In genomic region chr4:97809582-97810295, GRCm38 (mm10) we compare ENCODE assay signal across 22 mouse cellular contexts. TPM values are rescaled to one million over a fixed set of nuclear protein-coding genes. Genes with fewer than 3 reads are reported as not detected.
DNase-seq lines count a peak whose midpoint lies in the region; ATAC-seq and TF ChIP-seq lines count a peak whose summit lies in the region.
"Had no signal": no experiment of that assay in that cellular context is flagged by ENCODE, and none has a peak within 500 bp of the region (broad histone marks: within the 10 kb centered on the region; RNA-seq: fewer than 3 reads in every experiment).

No protein-coding gene starts in this region.

- WGBS in heart, embryonic 15.5 days = 74% methylated on average over 4 of the region's 4 CpGs
- 56% methylated on average over 4 of the region's 4 CpGs for WGBS in liver, embryonic 16.5 days (ENCODE audit: insufficient replicate concordance)
- WGBS in liver, embryonic 12.5 days (ENCODE audit: insufficient replicate concordance) = 63% methylated on average over 4 of the region's 4 CpGs
- 86% methylated on average over 4 of the region's 4 CpGs for WGBS in olfactory bulb, adult 2 months
- 75% methylated on average over 4 of the region's 4 CpGs for WGBS in forebrain, embryonic 16.5 days

- TF ChIP-seq CTCF in MEL (IDR thresholded peaks at IDR 0.05 in 2 of 3, conservative IDR thresholded peaks at IDR 0.05 in 1 of 3; ENCODE audit: control insufficient read depth in 1 of 3, insufficient read depth in 1 of 3, low read depth in 2 of 3, low read length in 3 of 3, poor library complexity in 1 of 3, severe bottlenecking in 1 of 3) = no peak
- TF ChIP-seq CTCF in olfactory bulb, adult 2 months (IDR thresholded peaks at IDR 0.05; ENCODE audit: insufficient read depth, low read depth, low read length) = no peak

- H3K4me2 ChIP-seq in heart, embryonic 15.5 days = no peak overlapping the region
- no peak overlapping the region for H3K4me2 ChIP-seq in liver, embryonic 16.5 days (ENCODE audit: low read depth, low read length)
- no peak overlapping the region for H3K4me2 ChIP-seq in liver, embryonic 12.5 days
- H3K4me2 ChIP-seq in forebrain, embryonic 16.5 days (ENCODE audit: low read length) = no peak overlapping the region
- H3K4me2 ChIP-seq: hindbrain, embryonic 13.5 days; limb, embryonic 12.5 days; midbrain, embryonic 15.5 days; neural tube, embryonic 15.5 days had no signal

- peaks cover 46% of the 10 kb centered on the region for H3K4me1 ChIP-seq in heart, embryonic 15.5 days (replicated peaks)
- H3K4me1 ChIP-seq in liver, embryonic 16.5 days (ENCODE audit: control insufficient read depth, low read depth, low read length) = peaks cover 5% of the 10 kb centered on the region
- 0 out of 2 replicates have a peak, but pooled peaks cover 7% of the 10 kb centered on the region for H3K4me1 ChIP-seq in liver, embryonic 12.5 days
- peaks cover 40 to 55% of the 10 kb centered on the region in 2 experiments for H3K4me1 ChIP-seq in MEL (ENCODE audit: control insufficient read depth in 1 of 2, insufficient read depth in 2 of 2, low read length in 2 of 2)
- no peaks in the 10 kb centered on the region for H3K4me1 ChIP-seq in olfactory bulb, adult 2 months (ENCODE audit: control insufficient read depth, insufficient read depth, low read length)
- peaks cover 23% of the 10 kb centered on the region for H3K4me1 ChIP-seq in forebrain, embryonic 16.5 days (replicated peaks; ENCODE audit: control insufficient read depth, insufficient read depth, low read length)
- H3K4me1 ChIP-seq: megakaryocyte, embryonic 14.5 days had no signal

- H3K36me3 ChIP-seq in heart, embryonic 15.5 days = no peaks in the 10 kb centered on the region
- no peaks in the 10 kb centered on the region for H3K36me3 ChIP-seq in liver, embryonic 16.5 days (ENCODE audit: control insufficient read depth, insufficient read depth)
- no peaks in the 10 kb centered on the region for H3K36me3 ChIP-seq in liver, embryonic 12.5 days
- peaks cover 36 to 74% of the 10 kb centered on the region in 2 experiments for H3K36me3 ChIP-seq in MEL (ENCODE audit: control insufficient read depth in 1 of 2, insufficient read depth in 2 of 2, low read length in 2 of 2)
- no peaks in the 10 kb centered on the region for H3K36me3 ChIP-seq in forebrain, embryonic 16.5 days (ENCODE audit: control insufficient read depth, insufficient read depth)
- H3K36me3 ChIP-seq: forebrain, embryonic 10.5 days; hindbrain, embryonic 13.5 days; midbrain, embryonic 15.5 days; neural tube, embryonic 15.5 days had no signal

- H3K9me3 ChIP-seq in heart, embryonic 15.5 days (replicated peaks) = no peaks in the 10 kb centered on the region
- H3K9me3 ChIP-seq in liver, embryonic 16.5 days (replicated peaks; ENCODE audit: control insufficient read depth, low read length) = no peaks in the 10 kb centered on the region
- H3K9me3 ChIP-seq in liver, embryonic 12.5 days (replicated peaks) = no peaks in the 10 kb centered on the region
- H3K9me3 ChIP-seq in MEL (replicated peaks; ENCODE audit: insufficient read depth, low read length) = no peaks in the 10 kb centered on the region
- H3K9me3 ChIP-seq in forebrain, embryonic 16.5 days (ENCODE audit: control insufficient read depth, low read length) = no peaks in the 10 kb centered on the region
- H3K9me3 ChIP-seq: forebrain, embryonic 10.5 days; hindbrain, embryonic 13.5 days; limb, embryonic 12.5 days; megakaryocyte, embryonic 14.5 days; midbrain, embryonic 15.5 days; neural tube, embryonic 15.5 days had no signal

- H3K9ac ChIP-seq in heart, embryonic 15.5 days = no peak overlapping the region
- no peak overlapping the region for H3K9ac ChIP-seq in liver, embryonic 16.5 days (ENCODE audit: low read depth, low read length)
- no peak overlapping the region for H3K9ac ChIP-seq in liver, embryonic 12.5 days
- H3K9ac ChIP-seq in MEL (ENCODE audit: control insufficient read depth, low read depth, low read length, poor library complexity, severe bottlenecking) = peak overlapping the region; percentile 61
- no peak overlapping the region for H3K9ac ChIP-seq in forebrain, embryonic 16.5 days (replicated peaks; ENCODE audit: low read depth, low read length)
- H3K9ac ChIP-seq: hindbrain, embryonic 13.5 days; limb, embryonic 12.5 days; midbrain, embryonic 15.5 days; neural tube, embryonic 15.5 days had no signal

- H3K79me2 ChIP-seq in MEL (ENCODE audit: control insufficient read depth, insufficient read depth, low read length, poor library complexity) = peaks cover 43% of the 10 kb centered on the region

- no peak for TF ChIP-seq EP300 in MEL (IDR thresholded peaks at IDR 0.05; ENCODE audit: low read depth in 1 of 2, low read length in 2 of 2)

- DNase-seq in heart, postnatal 4 days = no peak
- DNase-seq in MEL (ENCODE audit: low read depth, low spot score) = peak; percentile 76
- DNase-seq: cerebellum, adult 2 months; gastrocnemius, postnatal 14 days; kidney, adult 8-10 months; right cerebral cortex, postnatal 14 days; spleen, adult 18-20 months; thymus, adult 2 months had no signal

- ATAC-seq in heart, embryonic 15.5 days (replicated peaks; ENCODE audit: insufficient number of reproducible peaks, insufficient read depth, low FRiP score, low read depth) = no peak
- peak; percentile 66 for ATAC-seq in liver, embryonic 16.5 days (ENCODE audit: low read depth)
- no peak for ATAC-seq in liver, embryonic 12.5 days
- ATAC-seq in forebrain, embryonic 16.5 days = no peak
- ATAC-seq: inflammation-experienced regulatory T-cells, adult 6 months; midbrain, embryonic 15.5 days had no signal

- no peak for TF ChIP-seq RAD21 in MEL (IDR thresholded peaks at IDR 0.05; ENCODE audit: low read depth, low read length)

- H3K27ac ChIP-seq in heart, embryonic 15.5 days = 0 out of 2 replicates have a peak overlapping the region, but pooled peaks have one; percentile 16
- H3K27ac ChIP-seq in liver, embryonic 16.5 days (ENCODE audit: low read length) = peak overlapping the region; percentile 37; the same call in 1 of the 2 replicates
- H3K27ac ChIP-seq in liver, embryonic 12.5 days = no peak overlapping the region
- H3K27ac ChIP-seq in MEL (ENCODE audit: control insufficient read depth, low read depth, low read length) = peak overlapping the region; percentile 95
- H3K27ac ChIP-seq in olfactory bulb, adult 2 months (ENCODE audit: insufficient read depth, low read depth, low read length) = 0 out of 2 replicates have a peak overlapping the region, but pooled peaks have one; percentile 20
- H3K27ac ChIP-seq in forebrain, embryonic 16.5 days (ENCODE audit: low read length) = no peak overlapping the region
- H3K27ac ChIP-seq: forebrain, embryonic 10.5 days; hindbrain, embryonic 13.5 days; limb, embryonic 12.5 days; midbrain, embryonic 15.5 days; neural tube, embryonic 15.5 days had no signal

- TF ChIP-seq POLR2A in MEL (IDR thresholded peaks at IDR 0.05; ENCODE audit: control insufficient read depth in 1 of 2, insufficient read depth in 1 of 2, low read depth in 1 of 2, low read length in 2 of 2, poor library complexity in 1 of 2) = no peak
- TF ChIP-seq POLR2A in olfactory bulb, adult 2 months (IDR thresholded peaks at IDR 0.05; ENCODE audit: insufficient read depth, low read depth, low read length) = no peak

- no peaks in the 10 kb centered on the region for H3K27me3 ChIP-seq in heart, embryonic 15.5 days
- no peaks in the 10 kb centered on the region for H3K27me3 ChIP-seq in liver, embryonic 16.5 days (ENCODE audit: control insufficient read depth, insufficient read depth, low read depth, low read length)
- no peaks in the 10 kb centered on the region for H3K27me3 ChIP-seq in liver, embryonic 12.5 days (replicated peaks)
- H3K27me3 ChIP-seq in MEL (ENCODE audit: control insufficient read depth in 1 of 2, insufficient read depth in 2 of 2, low read length in 2 of 2) = no peaks in the 10 kb centered on the region
- no peaks in the 10 kb centered on the region for H3K27me3 ChIP-seq in forebrain, embryonic 16.5 days (replicated peaks; ENCODE audit: control insufficient read depth, insufficient read depth, low read length)
- H3K27me3 ChIP-seq: hindbrain, embryonic 13.5 days; limb, embryonic 12.5 days; midbrain, embryonic 15.5 days; neural tube, embryonic 15.5 days had no signal

- H3K4me3 ChIP-seq in heart, embryonic 15.5 days = no peak overlapping the region
- H3K4me3 ChIP-seq in liver, embryonic 16.5 days (ENCODE audit: low read depth, low read length) = no peak overlapping the region
- H3K4me3 ChIP-seq in liver, embryonic 12.5 days = no peak overlapping the region
- peak overlapping the region in 1 of 2 experiments; percentile 6; a peak in 1 of 4 replicates for H3K4me3 ChIP-seq in MEL (ENCODE audit: control insufficient read depth in 1 of 2, insufficient read depth in 1 of 2, low read depth in 2 of 2, low read length in 2 of 2)
- H3K4me3 ChIP-seq in olfactory bulb, adult 2 months (ENCODE audit: insufficient read depth, low read depth, low read length) = no peak overlapping the region
- H3K4me3 ChIP-seq in forebrain, embryonic 16.5 days (replicated peaks; ENCODE audit: low read length) = no peak overlapping the region
- H3K4me3 ChIP-seq: forebrain, embryonic 10.5 days; hindbrain, embryonic 13.5 days; limb, embryonic 12.5 days; megakaryocyte, embryonic 14.5 days; midbrain, embryonic 15.5 days; neural tube, embryonic 15.5 days had no signal

RNA-seq across cellular contexts. Expression of gene E130114P18Rik, which starts 31.9 kb away (rescaled TPM):
- 0.25 and 0.30 TPM in 2 replicates for polyA plus RNA-seq in heart, embryonic 15.5 days (2015; fragmentation: Nextera tagmentation; extraction: Ambion mirVana)
- not detected for total RNA-seq in heart, postnatal 4 days (2021)
- 0.08 TPM in 1 of 2 replicates, not detected in the other for polyA plus RNA-seq in liver, embryonic 16.5 days (2015; fragmentation: Nextera tagmentation; extraction: Ambion mirVana)
- 0.23 TPM in 1 of 2 replicates, not detected in the other for polyA plus RNA-seq in liver, embryonic 12.5 days (2016; fragmentation: Nextera tagmentation; extraction: Ambion mirVana)
- total RNA-seq in MEL (2012; rRNA removed) = not detected in 2 replicates
- not detected for polyA plus RNA-seq in MEL (2012; ENCODE audit: insufficient read depth in 1 of 2, insufficient read length in 2 of 2, low read depth in 1 of 2, low replicate concordance in 2 of 2, missing spikeins in 1 of 2)
- polyA plus RNA-seq in olfactory bulb, adult 2 months (2012; ENCODE audit: insufficient read depth, insufficient read length, low replicate concordance, missing spikeins) = not detected in 2 replicates
- 31.0 and 34.5 TPM in 2 replicates for polyA plus RNA-seq in forebrain, embryonic 16.5 days (2015; fragmentation: Nextera tagmentation; extraction: Ambion mirVana)
- polyA plus RNA-seq: C2C12; inflammation-experienced regulatory T-cells, adult 6 months; large intestine, adult 2 months had no signal

RNA-seq across cellular contexts. Expression of gene Nfia, which starts 37.2 kb away (rescaled TPM):
- polyA plus RNA-seq in heart, embryonic 15.5 days (2015; fragmentation: Nextera tagmentation; extraction: Ambion mirVana) = 46.8 and 47.9 TPM in 2 replicates
- total RNA-seq in heart, postnatal 4 days (2021) = 100 to 1,000 TPM; 206 to 217 TPM
- 4.2 and 5.7 TPM in 2 replicates for polyA plus RNA-seq in liver, embryonic 16.5 days (2015; fragmentation: Nextera tagmentation; extraction: Ambion mirVana)
- polyA plus RNA-seq in liver, embryonic 12.5 days (2016; fragmentation: Nextera tagmentation; extraction: Ambion mirVana) = 3.8 and 4.5 TPM in 2 replicates
- 10.2 and 16.4 TPM in 2 replicates for total RNA-seq in MEL (2012; rRNA removed)
- 10 to 100 TPM; 13.4 to 20.5 TPM for polyA plus RNA-seq in MEL (2012; ENCODE audit: insufficient read depth in 1 of 2, insufficient read length in 2 of 2, low read depth in 1 of 2, low replicate concordance in 2 of 2, missing spikeins in 1 of 2)
- not detected in 2 replicates for polyA plus RNA-seq in olfactory bulb, adult 2 months (2012; ENCODE audit: insufficient read depth, insufficient read length, low replicate concordance, missing spikeins)
- 88.3 and 97.1 TPM in 2 replicates for polyA plus RNA-seq in forebrain, embryonic 16.5 days (2015; fragmentation: Nextera tagmentation; extraction: Ambion mirVana)

Comparison
In these comparisons a context has a peak if more than half of its experiments do, and no peak if none do; other contexts are left out.
1. H3K27ac ChIP-seq: peak in heart, embryonic 15.5 days (single experiment), liver, embryonic 16.5 days (single experiment), MEL (single experiment) and olfactory bulb, adult 2 months (single experiment); none in liver, embryonic 12.5 days (single experiment) and forebrain, embryonic 16.5 days (single experiment).
2. RNA of gene E130114P18Rik, which starts 31.9 kb away (polyA plus RNA-seq): 31.0 to 34.5 TPM in forebrain, embryonic 16.5 days; 0.25 to 0.30 TPM in heart, embryonic 15.5 days, 0.23 TPM in liver, embryonic 12.5 days, 0.08 TPM in liver, embryonic 16.5 days, not detected in MEL and not detected in olfactory bulb, adult 2 months; every median in the first group is over 10 times any median in the second.